Mouse (Mus musculus) adrenal gland, postnatal 36 days (tissue): ENCODE measurements at regions not wholly inside any gene's neighbourhood (a gene's known extent, or its start where the extent isn't known, plus 50 kb on each side); places are given as distances from the start of the nearest gene placed in this dataset.

Experiments used
- DNase-seq, 2 experiments: peaks; one replicate each; pipeline ENCODE4 v3.0.0; 2021; ENCODE audit warnings: mixed read lengths in 1 of 2

- no peak for DNase-seq
Observed at GRCm38 (mm10) chr14:78438064-78438677, 98.4 kb downstream of the Akap11 start.

GRCm38 (mm10) chr14:78436586-78436985 is 100.0 kb downstream of the Akap11 start:
- DNase-seq: no peak

DNA sequence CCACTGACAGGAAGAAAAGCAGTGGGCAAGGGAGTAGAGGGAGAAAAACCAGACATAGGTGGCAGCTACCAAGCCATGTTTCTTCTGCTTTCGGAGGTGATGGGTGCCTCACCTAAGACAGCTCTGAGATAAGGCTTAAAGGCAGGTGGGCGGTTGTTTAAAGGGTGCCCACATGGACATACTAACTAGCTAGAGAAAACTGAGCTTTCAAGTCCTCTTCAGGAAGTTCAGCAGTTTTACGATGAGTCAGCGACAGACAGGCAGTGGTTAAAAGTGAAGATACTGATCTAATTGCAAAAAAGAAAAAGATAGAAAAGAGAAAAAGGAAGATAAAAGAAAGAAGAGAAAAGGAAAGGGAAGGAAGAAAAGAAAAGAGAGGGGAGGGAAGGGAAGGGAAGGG is 100.6 kb downstream of the Akap11 start:
- no peak for DNase-seq

- DNase-seq: no peak
Observed at GRCm38 (mm10) chr14:78435561-78435960, 101.0 kb downstream of the Akap11 start.

GRCm38 (mm10) chr14:78434753-78435152 is 101.9 kb downstream of the Akap11 start:
- DNase-seq: no peak

DNA sequence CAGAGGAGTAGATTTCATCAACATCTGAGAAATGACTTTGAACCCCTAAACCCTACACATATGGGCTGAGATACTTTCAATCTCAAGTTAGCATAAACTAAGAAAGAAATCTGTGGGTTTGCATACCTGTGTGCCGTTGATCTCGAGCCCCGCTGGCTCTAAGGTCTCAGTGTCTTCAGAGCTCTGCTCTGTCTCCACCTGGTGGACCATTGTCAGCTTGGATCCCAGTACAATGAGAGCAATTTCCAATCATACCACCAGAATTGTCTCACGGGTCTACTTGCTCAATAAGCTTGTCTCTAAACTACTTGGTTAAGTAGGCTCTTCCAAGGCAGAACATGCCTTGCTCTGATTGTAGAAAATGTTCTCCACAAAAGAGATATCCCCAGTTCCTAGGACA is 102.5 kb downstream of the Akap11 start:
- no peak for DNase-seq

- DNase-seq: no peak
Observed at GRCm38 (mm10) chr14:78432471-78432870, 104.1 kb downstream of the Akap11 start.

DNA sequence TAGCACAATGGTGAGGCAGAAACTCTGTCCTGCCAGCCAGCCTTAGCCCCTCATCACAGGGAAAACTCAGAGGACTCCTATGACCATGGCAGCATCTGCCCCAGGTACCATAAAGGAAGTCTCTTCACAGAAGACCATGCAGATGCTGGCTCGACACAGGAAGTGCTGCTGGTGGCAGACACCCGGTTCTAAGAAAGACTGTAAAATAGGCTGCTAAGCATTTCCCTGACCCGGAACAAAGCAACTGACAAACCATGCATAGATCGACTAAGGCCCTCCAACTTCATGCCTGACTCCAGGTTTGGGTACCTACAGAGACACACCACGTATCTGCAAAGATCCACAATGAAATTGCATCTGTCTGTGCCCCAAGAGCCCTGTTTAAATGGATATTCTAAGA is 104.7 kb downstream of the Akap11 start:
- DNase-seq: no peak

DNA sequence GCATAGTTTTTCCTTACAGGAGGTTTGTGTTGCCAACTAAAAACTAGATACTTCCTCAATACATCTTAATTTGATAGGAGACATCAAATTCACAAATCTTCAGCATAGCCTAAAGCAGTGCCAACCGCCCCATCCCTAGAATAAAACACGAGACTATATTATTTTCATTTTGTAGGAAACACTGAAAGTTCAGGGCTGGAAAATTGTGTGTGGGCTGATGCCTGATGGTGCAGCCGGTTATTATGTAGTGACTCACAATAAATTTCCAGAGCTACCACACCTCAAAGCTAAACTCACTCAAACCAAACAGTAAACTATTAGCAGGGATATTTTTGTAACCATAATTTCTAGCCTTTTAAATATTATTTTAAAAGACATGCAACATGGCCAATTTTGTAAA is 105.2 kb downstream of the Akap11 start:
- DNase-seq: no peak

GRCm38 (mm10) chr14:78428233-78429019 is 108.2 kb downstream of the Akap11 start:
- DNase-seq: no peak

GRCm38 (mm10) chr14:78427062-78427461 is 109.5 kb downstream of the Akap11 start:
- DNase-seq: no peak

DNA sequence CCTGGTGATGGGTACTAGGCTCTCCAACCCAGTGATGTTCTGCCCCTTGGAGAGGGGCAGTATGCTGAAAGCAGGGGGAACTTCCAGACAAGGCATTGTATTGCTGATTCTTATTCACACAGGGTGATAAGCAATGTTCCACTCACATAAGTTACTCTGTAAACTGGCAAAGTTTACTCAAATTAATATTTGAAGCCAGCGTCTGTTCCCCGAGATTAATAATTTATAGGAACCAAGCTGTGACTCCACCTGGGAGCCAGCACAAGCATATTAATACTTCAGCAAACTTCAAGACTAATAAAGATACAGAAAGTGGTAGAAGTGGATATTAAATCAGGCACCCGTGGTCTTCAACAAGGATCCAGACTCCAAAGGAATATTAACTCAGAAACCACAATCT is 114.0 kb downstream of the Akap11 start:
- no peak for DNase-seq

DNA sequence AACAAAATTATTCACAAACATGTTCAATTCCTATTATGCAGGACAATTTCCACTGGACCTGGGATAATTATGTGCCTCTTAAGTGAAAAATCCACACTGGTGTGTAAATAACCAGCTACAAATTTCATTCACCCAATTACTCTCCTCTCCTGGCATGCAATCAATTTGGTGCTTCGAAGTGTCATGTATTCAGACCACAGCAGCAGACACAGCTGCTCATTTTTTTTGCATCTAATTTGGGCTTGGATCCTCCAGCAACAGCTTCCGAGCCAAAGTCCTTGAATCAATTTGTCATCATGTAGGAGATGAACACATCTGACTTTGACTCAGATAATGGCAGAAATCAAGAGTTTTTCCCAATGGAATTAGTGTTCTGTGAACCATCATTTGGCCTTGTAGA is 113.1 kb upstream of the Tnfsf11 start:
- DNase-seq: no peak

GRCm38 (mm10) chr14:78420176-78420575 is 112.3 kb upstream of the Tnfsf11 start:
- DNase-seq: no peak

GRCm38 (mm10) chr14:78405568-78405967 is 97.7 kb upstream of the Tnfsf11 start:
- DNase-seq: no peak

GRCm38 (mm10) chr14:78397914-78398313 is 90.1 kb upstream of the Tnfsf11 start:
- peak in 1 of 2 experiments; percentile 44 for DNase-seq

DNA sequence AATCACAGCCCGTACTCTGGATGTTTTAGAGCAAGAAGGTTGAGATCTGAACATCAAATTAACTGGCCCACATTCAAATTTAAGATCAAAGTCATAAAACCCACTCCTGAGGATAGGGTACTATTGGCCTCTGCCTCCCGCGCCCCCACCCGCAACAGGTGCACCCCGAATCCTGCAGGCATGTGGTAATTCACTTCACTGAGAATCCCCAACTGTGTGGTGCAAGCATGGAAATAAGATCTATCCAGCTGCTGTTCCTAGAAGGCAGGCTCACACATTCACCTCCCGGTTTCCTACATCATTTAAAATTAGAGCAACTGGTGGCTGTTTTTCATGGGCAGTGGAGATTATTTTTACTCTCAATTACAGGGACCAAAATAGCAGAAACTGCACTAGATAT is 87.8 kb upstream of the Tnfsf11 start:
- DNase-seq: no peak

DNA sequence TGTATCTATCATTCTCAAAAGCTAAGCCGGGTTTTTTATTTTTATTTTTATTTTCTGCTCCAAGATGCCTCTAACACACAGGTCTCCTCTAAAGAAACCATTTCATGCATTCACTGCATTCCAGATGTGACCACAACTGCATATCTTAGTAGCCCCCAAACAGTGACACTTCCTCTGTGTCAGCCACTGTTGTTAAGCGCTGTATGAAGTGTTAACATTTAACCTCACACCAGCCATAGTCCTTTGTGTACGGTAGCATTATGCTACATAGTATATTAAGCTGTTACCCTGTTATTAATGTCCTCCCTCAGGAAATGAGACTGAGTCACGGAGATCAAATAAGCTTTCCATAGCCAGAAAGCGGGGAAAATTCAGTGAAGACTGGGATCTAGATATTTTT is 79.2 kb upstream of the Tnfsf11 start:
- DNase-seq: no peak

- no peak for DNase-seq
Observed at GRCm38 (mm10) chr14:78384370-78384769, 76.5 kb upstream of the Tnfsf11 start.

- peak; percentile 96 to 98 for DNase-seq
Observed at GRCm38 (mm10) chr14:78383256-78383709, 75.4 kb upstream of the Tnfsf11 start.

GRCm38 (mm10) chr14:78380011-78380410 is 72.2 kb upstream of the Tnfsf11 start:
- DNase-seq: no peak

DNA sequence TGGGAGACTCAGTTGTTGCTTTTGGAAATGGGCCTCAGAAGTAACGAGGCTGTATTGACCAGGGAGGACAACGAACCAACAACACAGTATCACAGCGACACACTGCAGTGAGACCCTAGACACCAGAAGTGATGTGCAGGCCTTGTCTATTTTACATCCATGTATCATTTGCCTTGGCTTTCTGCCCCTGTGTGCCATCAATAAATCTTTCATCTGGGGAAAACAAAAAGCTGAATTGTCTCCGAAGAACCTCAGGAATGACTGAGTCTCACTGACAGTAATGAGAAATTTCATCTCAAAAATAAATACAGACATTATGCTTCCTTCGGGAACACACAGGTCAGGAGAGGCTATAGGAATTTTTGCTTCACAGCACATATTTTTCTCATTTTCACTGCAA is 68.7 kb upstream of the Tnfsf11 start:
- no peak for DNase-seq

- no peak for DNase-seq
Observed at GRCm38 (mm10) chr14:78375746-78376495, 68.1 kb upstream of the Tnfsf11 start.
